Mouse (Mus musculus): ENCODE measurements around the gene Jagn1.

Jagn1 gene

DNA sequence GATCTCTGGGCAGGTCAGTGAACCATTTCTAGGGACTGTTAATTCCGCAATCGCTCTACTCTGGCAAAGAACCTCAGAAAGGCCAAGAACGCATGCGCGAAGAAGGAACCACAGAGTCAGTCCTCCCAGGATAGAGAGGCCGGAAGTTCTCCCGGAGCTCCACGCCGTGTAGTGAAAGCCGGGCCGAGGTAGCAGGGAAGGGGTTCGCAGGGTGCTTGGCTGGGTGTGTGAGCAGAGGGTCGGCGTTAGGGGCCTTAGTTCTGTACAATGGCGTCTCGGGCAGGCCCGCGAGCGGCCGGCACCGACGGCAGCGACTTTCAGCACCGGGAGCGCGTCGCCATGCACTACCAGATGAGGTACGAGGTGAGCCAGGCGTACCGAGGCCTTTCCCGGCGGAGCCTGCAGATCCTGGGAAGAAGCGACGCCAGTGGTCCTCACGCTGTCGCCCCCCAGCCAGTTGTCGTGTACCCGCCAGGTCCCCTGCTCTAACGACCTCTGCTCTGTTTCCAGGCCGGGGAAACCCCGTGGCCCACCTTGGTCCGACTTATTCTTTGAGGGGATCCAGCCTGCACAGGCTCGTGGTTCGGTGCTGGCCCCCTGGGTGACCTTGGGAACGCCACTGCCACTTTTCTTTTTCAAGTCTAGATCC, at the start of gene Jagn1:
Jagn1 (plus strand) TSS at position 128 of the 649 bp plus-strand sequence.
- peak; percentile 91 for DNase-seq (ENCODE audit: low read depth, low spot score)

- no peak for DNase-seq (ENCODE audit: low read depth, low spot score)
Measured at GRCm38 (mm10) chr6:113393951-113394350, 48.4 kb upstream of the Jagn1 start.

- DNase-seq (ENCODE audit: low read depth, low spot score): no peak
Measured at GRCm38 (mm10) chr6:113394811-113395210, 47.6 kb upstream of the Jagn1 start.

- DNase-seq (ENCODE audit: low read depth, low spot score): no peak
Measured at GRCm38 (mm10) chr6:113395501-113395900, 46.9 kb upstream of the Jagn1 start.

DNA sequence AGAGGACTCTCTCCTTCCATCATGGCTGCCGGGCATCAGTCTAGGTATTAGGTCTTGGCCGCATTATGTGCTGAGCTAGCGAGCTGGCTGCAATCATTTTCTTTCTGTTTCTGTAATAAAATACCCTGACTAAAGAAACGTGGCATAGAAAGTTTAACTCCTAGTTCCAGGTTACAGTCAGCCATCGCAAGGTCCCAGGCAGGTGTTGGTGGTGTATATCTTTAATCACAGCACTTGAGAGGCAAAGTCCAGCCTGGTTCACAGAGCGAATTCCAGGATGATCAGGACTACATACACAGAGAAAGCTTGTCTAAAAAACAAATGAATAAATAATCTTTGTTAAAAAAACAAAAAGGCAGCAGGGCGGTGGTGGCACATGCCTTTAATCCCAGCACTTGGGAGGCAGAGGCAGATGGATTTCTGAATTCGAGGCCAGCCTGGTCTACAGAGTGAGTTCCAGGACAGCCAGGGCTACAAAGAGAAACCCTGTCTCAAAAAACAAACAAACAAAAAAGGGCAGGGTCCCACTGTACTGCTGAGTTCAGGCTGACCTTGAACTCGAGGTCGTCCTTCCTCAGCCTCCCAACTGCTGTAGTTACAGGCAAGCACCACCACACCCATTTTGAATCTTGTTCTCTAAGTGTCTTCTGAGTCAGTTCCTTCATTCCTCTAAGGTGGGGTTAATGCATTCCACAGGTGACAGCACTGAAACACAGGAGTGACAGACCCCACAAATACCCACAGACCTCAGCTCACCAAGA, 45.9 kb upstream of the Jagn1 start:
- no peak for DNase-seq (ENCODE audit: low read depth, low spot score)

DNA sequence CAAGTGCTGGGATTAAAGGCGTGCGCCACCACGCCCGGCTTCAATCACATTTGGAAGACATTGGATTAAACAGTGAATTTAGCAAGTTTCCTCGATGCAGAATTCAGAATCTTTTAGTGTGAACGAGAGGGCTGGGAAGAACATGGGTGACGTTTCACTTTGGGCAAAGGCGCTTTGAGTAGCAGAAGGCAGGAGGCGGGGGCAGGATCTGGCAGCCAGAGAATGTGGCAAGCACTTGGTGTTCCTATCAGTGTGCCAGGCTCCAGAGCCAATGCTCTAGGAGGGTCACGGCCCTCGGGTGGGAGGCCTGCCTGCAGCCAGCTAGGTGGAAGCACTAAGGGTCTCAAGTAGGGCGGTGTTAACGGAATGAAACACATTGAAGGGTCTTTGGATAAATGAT, 40.3 kb upstream of the Jagn1 start:
- DNase-seq (ENCODE audit: low read depth, low spot score): no peak

- no peak for DNase-seq (ENCODE audit: low read depth, low spot score)
Measured at GRCm38 (mm10) chr6:113404649-113405448, 37.5 kb upstream of the Jagn1 start.

GRCm38 (mm10) chr6:113405483-113405882, 36.9 kb upstream of the Jagn1 start:
- DNase-seq (ENCODE audit: low read depth, low spot score): no peak

GRCm38 (mm10) chr6:113406683-113407082, 35.7 kb upstream of the Jagn1 start:
- DNase-seq (ENCODE audit: low read depth, low spot score): peak; percentile 50

DNA sequence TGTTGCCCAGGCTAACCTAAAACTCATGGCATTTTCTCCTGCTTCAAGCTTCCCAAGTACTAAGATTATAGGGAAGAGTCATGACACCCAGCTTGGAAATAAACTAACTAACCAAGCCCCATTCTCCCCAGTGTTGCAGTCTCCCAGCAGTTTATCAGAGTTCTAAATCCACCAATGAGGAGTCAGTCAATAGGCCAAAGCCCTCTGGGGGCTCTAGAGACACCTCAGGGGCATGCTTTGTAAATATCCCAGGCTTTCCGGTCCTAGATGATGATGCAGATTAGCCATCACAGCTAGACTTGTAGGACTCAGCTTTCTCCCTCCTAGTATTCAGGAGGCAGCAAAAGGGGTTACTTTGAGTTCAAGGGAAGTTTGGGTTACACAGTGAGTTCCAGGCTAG, 32.4 kb upstream of the Jagn1 start:
- no peak for DNase-seq (ENCODE audit: low read depth, low spot score)

DNA sequence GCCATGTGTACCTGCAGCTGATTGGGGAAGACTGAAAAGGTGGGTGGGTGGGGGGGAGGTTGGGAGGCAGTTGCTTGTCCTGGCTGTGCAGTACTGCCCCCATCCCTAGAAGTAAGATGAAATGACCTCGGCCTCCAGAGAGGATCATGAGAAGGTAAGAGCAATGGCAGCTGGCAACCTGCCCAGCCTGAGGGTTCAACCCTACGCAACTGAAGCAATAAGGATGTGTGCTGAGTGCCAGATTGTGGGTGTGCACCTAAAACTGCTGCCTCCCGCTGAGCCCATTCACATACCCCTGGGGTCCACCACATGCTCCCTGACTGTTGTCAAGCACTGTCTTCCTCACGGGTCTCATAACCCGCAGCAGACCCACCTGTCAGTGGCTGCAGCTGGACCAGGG, 26.0 kb upstream of the Jagn1 start:
- no peak for DNase-seq (ENCODE audit: low read depth, low spot score)

DNA sequence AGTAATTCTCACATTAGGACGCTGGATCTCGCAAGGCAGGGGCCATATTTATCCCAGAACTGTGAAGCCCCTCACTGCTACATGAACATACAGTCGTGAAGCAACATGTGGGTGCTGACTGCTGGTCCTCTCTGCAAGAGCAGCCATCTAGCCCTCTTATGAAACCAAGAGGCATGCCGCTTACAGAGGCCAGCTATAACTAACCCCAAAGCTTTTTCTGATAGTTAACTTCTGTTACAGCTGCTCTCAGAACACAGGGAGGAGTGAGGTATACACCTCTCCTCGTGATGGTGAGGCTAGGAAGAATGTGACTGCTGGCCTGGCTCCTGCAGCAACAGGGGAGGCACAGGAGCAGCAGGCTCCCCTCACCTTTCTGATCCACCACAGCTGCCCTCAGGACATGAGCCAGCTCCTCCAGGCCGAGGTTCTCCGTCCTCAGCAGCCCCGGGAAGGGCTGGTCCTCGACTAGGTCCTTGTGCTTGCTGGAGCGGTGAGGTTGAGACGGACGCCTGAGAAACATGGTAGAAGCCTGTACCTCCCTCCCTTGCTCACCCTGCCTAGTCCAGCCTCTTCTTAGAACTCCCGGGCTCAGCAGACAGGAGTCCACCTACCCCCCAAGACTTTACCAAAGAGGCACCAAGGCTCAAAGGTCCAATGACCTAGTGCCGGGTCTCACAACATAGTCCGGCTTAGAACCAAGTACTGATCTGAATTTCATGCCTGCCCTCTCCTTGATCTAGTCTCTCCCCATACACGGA, 23.7 kb upstream of the Jagn1 start:
- DNase-seq (ENCODE audit: low read depth, low spot score): no peak

GRCm38 (mm10) chr6:113419199-113419587, 23.2 kb upstream of the Jagn1 start, which contains the start of gene Rpusd3:
Gene Rpusd3, minus strand, starts transcription at chr6:113419340.
- peak; percentile 99 for DNase-seq (ENCODE audit: low read depth, low spot score)

DNA sequence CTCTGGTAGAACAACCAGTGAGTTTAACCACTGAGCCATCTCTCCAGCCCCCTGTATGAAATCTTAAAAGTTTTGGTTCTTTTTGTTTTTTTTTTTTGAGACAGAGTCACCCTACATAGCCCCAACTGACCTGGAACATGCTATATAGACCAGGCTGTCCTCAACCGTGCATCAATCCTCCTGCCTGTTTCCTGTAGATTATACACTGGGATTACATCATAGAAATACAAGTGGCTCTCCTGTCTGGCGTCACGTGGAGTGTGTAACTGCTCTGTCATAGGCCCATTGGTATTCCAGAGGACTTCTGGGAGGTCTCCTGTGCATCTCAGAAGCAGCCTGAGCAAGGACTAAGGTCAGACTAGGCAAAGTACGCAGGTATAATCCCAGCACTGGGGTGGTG, 19.4 kb upstream of the Jagn1 start:
- DNase-seq (ENCODE audit: low read depth, low spot score): no peak

- no peak for DNase-seq (ENCODE audit: low read depth, low spot score)
Measured at GRCm38 (mm10) chr6:113424187-113424586, 18.2 kb upstream of the Jagn1 start.

DNA sequence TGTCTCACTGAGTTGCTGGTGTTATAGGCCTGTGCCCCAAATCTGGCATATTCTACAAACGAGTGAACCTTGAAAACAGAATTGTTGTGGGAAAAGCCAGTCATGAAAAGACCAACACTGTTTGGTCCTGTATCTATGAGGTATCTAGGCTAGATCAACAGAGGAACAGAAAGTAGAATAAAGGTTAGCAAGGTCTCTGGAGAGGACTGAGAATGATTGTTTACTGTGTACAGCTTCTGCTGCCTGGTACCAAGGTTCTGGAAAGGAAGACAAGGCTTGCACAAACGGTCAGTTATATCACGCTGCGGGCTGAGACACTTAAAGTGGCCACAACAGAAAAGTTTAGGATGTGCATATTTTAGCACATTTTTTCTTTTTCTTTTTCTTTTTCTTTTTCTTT, 15.7 kb upstream of the Jagn1 start:
- no peak for DNase-seq (ENCODE audit: low read depth, low spot score)

DNA sequence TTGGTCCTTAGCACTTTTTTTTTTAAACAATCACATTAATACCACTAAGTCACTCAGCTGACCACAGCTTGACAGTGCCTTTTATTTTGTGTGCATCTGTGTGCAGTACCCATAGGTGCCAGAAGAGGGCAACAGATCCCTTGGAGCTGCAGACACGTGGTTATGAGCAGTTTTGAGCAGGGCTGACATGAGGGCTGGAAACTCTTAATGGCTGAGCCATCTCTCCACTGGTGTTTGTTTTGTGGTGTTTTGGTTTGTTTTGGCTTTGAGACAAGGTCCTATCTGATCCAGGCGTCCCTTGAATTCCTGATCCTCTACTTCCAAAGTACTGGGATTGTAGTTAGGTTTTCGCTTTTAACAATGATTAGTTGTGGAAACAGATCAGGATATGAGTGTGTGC, 15.0 kb upstream of the Jagn1 start:
- peak; percentile 74 for DNase-seq (ENCODE audit: low read depth, low spot score)

GRCm38 (mm10) chr6:113428006-113428405, 14.4 kb upstream of the Jagn1 start:
- DNase-seq (ENCODE audit: low read depth, low spot score): no peak

DNA sequence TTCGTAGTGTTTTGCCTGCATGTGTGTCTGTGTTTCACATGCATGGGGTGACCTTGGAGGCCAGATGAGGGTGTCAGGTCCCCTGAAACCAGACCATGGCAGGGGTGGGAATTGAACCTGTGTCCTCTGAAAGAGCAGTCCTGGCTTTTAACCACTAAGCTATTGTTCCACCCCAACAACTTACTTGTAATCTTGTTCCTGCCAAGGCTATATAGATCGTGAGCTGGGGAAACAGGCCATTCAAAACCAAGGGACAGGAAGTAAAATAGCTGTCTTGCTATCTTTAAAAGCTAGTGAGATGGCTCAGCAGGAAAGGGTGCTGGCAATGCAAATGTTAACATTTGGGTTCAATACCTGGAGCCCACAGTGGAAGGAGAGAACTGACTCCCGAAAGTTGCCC, 12.4 kb upstream of the Jagn1 start:
- DNase-seq (ENCODE audit: low read depth, low spot score): no peak

DNA sequence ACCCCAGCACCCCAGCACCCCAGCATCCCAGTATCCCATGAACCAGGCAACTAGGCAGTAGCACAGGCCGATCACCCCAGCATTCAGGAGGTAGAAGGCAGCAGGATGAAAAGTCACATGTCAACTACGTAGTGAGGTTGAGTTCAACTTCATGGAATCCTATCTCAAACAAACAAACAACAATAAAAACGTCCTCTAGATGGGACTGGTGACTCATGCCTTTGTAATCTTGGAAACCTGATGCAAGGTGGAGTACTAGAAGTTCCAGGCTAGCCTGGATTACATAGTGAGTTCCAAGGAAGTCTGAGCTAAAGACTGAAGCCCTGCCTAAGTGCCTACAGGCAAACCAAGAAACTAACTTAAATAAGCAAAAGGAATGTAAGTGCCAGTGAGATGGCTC, 11.5 kb upstream of the Jagn1 start:
- no peak for DNase-seq (ENCODE audit: low read depth, low spot score)

GRCm38 (mm10) chr6:113431801-113432200, 10.6 kb upstream of the Jagn1 start:
- no peak for DNase-seq (ENCODE audit: low read depth, low spot score)

DNA sequence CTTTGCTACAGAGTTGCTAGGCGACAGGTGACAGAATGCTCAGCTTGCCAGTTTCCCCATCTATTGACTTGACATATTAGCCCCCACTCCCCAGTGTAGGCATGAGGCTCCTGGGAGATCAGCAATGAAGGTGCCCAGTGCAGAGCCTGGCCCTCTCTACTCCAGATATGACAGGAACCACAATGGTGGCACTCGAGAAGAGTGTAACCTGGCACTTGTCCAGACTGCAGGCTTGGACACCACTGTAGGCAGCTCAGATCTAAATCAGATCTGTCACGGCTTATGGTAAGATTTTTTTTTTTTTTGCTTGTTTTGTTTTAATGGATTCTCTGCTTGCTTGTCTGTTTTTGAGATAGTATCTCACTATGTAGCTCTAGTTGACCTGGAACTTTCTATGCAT, 8.7 kb upstream of the Jagn1 start:
- no peak for DNase-seq (ENCODE audit: low read depth, low spot score)

Data from WW6 (cell line).